Mouse (Mus musculus): ENCODE results near the gene Qpctl.
"Not testable (repeated sequence)": the region's sequence is repeated elsewhere in the genome, so short reads cannot be mapped to it uniquely, and the experiment has no call there.

Gene Qpctl

GRCm38 (mm10) chr7:19164189-19164588, 15.1 kb upstream of the Qpctl start:
- DNase-seq (ENCODE audit: inconsistent age in 2 of 2, low spot score in 1 of 2) = no peak

- DNase-seq (ENCODE audit: inconsistent age in 2 of 2, low spot score in 1 of 2) = no peak
Measured at GRCm38 (mm10) chr7:19163752-19164151, 14.7 kb upstream of the Qpctl start.

GRCm38 (mm10) chr7:19162928-19163327, 13.8 kb upstream of the Qpctl start:
- DNase-seq (ENCODE audit: inconsistent age in 2 of 2, low spot score in 1 of 2) = no peak

DNA sequence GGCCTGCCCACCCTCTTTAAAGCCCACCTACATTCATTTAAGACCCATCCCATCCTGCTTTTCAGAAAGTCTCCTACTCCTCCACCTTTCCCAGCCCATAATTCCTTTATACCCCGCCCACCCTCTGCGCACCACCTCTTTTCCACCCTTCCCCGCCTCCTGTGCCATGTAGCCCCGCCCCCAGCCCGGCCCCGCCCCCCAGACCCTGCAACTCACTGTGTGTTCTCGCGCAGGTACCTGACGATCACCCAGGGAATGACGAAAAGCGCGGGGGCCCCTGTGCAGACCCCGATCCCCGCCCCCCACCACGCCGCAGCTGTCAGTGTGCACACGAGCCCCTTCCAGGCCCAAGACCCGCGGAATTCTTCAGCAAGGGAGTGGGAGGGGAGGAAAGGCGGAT, 11.0 kb upstream of the Qpctl start:
- DNase-seq (ENCODE audit: inconsistent age in 2 of 2, low spot score in 1 of 2) = no peak

DNA sequence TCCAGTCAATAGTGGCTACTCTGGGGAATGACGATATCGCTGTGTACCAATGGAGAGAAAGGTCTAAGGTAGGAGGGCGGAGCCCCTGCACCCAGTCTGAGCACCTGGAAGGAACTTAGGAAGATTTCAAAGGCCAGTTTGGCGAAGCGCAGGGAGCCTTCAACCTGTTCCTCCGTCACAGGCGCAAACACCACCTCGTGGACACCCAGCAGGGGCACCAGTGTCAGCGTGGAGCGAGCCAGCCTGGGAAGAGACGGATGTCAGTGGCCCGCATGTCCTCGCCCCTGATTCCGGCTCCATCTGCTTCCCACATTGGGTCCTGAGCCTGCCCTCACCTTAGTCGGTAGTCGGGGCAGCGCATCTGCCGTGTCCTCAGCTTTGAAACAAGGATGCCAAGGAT, 10.3 kb upstream of the Qpctl start:
- no peak for DNase-seq (ENCODE audit: inconsistent age in 2 of 2, low spot score in 1 of 2)

GRCm38 (mm10) chr7:19158601-19159000, 9.5 kb upstream of the Qpctl start:
- no peak for DNase-seq (ENCODE audit: inconsistent age in 2 of 2, low spot score in 1 of 2)

DNA sequence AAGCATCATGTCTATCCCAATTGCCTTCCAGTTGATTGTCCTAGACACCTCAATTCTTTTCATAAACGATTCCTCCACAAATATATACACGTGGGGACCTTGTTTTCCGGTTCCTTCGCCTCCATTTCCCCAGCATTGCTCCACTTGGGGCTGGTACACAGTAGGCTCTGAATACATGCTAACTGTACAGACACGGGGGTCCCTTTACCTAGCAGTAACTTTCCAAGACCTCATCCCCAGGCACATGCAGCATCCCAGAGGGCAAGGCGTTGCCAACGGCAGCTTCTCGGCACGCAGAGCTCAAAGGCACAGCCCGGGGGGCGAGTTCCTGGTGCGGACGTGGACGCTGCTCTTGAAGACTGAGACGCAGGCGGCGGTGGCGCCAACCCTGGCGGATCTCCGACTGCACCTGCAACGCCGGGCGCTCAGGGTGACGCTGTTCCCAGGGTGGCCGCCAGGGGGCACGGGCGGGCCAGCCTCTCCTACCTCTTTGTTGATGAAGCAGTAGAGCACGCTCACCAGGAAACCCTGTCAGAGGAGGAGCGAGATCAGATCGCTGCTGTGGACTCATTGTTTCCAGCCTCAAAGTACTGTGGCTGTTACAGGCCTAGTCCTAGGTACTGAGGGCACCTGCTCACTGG, 8.2 kb upstream of the Qpctl start:
- DNase-seq (ENCODE audit: inconsistent age in 2 of 2, low spot score in 1 of 2) = peak; percentile 91 to 97

DNA sequence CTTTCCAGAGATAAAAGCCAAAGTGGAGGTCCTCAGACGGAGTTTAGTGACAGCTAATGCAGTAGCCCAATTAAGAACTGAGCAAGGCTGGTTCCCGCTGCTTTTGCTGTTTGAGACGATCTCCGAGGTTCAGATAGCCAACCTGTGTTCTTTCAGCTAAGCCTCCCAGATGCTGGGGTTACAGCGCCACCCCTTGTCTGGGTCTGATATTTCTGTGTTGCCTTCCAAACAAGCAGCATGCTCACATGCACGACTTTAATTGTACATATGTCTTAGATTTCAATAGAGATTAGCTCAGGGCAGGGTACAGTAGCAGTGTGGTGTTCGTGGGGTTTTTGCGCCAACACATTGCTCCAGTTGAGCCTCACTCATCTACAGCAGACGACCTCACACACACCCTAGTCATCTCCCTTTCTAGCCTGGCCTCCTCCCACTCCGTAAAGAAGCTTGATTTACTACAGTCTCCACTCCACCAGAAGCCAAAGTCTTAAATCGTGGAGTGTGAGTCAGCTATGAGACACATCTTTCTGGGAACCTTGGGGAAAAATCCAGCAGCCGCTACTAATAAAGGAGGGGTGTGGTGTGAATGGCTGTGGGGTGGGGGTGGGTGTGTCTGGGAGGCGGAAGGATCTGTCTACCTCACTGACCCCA, 6.9 kb upstream of the Qpctl start:
- DNase-seq (ENCODE audit: inconsistent age in 2 of 2, low spot score in 1 of 2) = peak; percentile 69 to 88

DNA sequence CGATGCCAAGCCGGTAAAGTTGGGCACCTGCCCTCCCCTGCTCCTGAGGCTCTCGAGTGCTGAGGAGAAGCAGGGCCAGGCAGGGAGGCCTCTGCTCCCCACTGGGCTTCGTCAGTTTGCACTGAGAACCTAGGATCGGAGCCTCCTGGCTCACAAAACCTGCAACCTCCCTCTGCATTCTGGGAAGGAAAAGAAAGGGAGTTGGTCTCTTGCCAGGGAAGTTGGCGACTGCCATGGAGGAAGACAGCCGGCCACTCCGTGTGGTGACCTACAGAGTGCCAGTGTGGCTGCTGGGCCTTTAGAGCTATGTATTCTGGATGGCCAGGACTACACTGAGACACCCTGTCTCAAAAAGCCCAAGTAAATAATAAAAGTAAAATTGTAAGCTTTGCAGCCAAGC, 5.7 kb upstream of the Qpctl start:
- no peak for DNase-seq (ENCODE audit: inconsistent age in 2 of 2, low spot score in 1 of 2)

DNA sequence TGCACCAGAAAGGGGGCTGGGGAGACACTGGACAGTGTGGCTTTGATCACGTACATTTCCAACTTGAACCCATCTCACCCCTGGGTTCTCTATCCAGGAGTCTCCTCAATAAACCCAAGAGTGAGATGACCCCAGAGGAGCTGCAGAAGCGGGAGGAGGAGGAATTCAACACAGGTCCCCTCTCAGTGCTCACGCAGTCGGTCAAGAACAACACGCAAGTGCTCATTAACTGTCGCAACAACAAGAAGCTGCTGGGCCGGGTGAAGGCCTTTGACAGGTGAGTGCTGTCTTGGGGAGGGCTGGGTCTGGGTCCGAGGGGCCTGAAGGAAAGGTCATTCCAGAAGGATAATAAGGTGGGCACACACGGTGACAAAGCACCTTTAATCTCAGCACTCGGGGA, 2.0 kb upstream of the Qpctl start:
- not testable (repeated sequence) for DNase-seq (ENCODE audit: inconsistent age in 2 of 2, low spot score in 1 of 2)

DNA sequence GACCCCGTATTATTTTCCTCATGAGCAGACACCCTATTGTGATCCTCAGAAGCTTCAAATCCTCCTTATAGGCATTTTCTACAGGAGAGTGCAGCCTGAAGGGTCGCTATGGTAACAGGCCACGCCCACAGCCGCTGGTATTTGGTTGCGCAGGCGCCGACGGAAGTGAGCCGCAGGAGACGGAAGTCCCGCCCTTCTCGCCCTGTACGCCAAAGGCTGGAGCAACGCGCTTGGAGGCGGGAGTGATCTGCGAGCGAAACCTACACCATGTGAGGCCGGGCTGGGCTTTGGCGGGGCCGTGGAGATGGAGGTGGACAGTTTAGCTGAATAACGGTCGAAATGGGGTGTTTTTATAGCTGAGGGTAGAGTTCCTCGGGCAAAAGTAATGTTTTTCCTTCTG, 535 bp upstream of the Qpctl start, which contains the start of gene Snrpd2:
TSS of gene Snrpd2 (plus strand) at position 97 of the 400 bp plus-strand sequence.
- peak; percentile 96 to 99 for DNase-seq (ENCODE audit: inconsistent age in 2 of 2, low spot score in 1 of 2)

GRCm38 (mm10) chr7:19148180-19148874, 764 bp downstream of the Qpctl start:
- DNase-seq (ENCODE audit: inconsistent age in 2 of 2, low spot score in 1 of 2) = peak in 1 of 2 experiments; percentile 62

- DNase-seq (ENCODE audit: inconsistent age in 2 of 2, low spot score in 1 of 2) = no peak
Measured at GRCm38 (mm10) chr7:19147497-19148045, 1.5 kb downstream of the Qpctl start.

DNA sequence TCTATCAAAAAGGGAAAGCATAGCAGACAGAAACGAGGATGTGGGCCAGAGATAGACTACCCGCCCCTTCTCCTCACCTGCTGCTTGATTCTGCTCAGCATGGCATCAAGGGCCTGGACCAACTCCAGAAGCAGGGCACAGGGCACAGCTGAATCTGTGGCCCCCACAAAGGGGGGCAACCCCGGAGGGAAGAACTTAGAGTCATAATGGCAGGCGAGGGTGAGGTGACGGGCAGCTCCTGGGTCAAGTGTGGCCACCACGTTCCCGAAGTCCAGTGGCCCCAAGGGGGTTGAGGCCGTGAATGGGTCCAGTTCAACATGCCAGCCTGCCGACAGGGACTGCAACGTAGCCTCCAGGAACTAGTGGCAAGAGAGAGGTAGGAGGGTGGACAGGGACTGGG, 2.3 kb downstream of the Qpctl start:
- DNase-seq (ENCODE audit: inconsistent age in 2 of 2, low spot score in 1 of 2) = no peak

DNA sequence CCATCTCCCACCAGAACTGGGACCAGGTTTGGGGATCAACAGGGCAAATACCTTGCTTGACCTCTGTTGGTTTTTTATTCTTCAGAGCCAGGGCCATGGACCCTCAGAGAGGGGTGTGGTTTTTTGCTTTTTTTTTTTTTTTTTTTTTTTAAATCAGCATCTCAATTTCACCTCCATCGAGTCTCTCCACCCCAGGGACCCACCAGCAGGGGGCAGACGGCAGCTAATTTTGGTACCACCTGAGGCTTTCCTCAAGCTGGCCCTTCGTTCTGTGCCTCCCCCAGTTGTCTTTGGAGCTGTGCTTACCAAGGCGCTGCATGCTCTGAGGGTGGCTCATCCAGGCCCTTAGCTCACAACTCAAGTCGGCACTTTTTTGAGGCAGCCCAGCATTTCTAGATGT, 11.7 kb downstream of the Qpctl start:
- DNase-seq (ENCODE audit: inconsistent age in 2 of 2, low spot score in 1 of 2) = peak in 1 of 2 experiments; percentile 76

- DNase-seq (ENCODE audit: inconsistent age in 2 of 2, low spot score in 1 of 2) = peak in 1 of 2 experiments; percentile 39
Measured at GRCm38 (mm10) chr7:19136673-19137334, 12.3 kb downstream of the Qpctl start.

GRCm38 (mm10) chr7:19136168-19136567, 12.9 kb downstream of the Qpctl start:
- DNase-seq (ENCODE audit: inconsistent age in 2 of 2, low spot score in 1 of 2) = peak in 1 of 2 experiments; percentile 40

- DNase-seq (ENCODE audit: inconsistent age in 2 of 2, low spot score in 1 of 2) = peak; percentile 99
Measured at GRCm38 (mm10) chr7:19131324-19131848, 17.7 kb downstream of the Qpctl start.

DNA sequence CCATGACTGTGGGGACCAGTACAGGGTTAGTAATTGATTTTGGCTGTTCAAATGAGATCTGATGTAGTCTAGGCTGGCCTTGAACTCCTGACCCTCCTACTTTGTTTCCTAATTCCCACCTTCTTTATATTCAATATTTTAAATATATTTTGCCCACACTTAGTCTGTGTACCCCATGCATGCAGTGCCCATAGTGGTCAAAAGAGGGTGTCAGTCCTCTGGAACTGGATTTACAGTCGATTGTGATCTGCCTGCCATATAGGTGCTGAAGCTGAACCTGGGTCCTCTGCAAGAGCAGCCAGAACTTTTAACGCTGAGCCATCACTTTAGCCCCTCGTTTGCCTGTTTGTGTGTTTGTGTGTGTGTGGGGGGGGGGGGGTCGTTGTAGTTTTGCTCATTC, 18.4 kb downstream of the Qpctl start:
- peak in 1 of 2 experiments; percentile 76 for DNase-seq (ENCODE audit: inconsistent age in 2 of 2, low spot score in 1 of 2)

DNA sequence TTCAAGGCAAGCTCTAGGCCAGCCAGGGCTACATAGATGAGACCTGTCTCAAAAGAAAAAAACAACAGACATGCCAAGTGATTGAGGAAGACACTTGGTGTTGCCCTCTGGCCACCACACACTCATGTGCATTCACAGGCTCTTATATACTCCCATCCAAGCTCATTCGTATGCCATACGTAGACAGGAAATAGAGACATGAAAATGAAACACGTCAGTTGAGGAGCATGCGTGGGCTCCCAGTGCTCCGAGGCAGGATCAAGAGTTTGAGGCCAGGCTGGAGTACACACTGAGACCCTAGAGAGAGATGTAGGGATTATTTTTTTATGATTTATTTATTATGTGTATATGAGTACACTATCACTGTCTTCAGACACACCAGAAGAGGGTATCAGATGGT, 19.7 kb downstream of the Qpctl start:
- no peak for DNase-seq (ENCODE audit: inconsistent age in 2 of 2, low spot score in 1 of 2)

DNA sequence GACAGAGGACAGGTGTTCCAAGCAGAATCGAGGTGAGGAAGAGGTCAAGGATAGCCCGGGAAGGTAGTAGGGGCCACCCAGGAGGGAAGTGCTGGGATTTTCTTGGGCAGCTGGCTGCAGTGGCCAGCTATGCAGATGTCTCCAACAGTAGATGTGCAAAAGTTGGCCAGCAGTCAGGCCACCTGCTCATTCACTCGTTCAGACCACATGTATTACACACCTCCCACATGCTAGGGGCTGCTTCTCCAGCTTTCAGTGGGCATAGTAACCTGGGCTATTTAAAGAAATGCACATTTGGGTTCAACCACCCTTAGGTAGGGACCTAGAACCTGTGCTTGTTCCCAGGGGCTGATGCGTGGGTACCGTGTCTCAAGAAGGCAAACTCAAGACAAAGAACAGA, 21.3 kb downstream of the Qpctl start:
- no peak for DNase-seq (ENCODE audit: inconsistent age in 2 of 2, low spot score in 1 of 2)

Data from adrenal gland, adult (tissue).